Mouse (Mus musculus) A20 (cell line): ENCODE data around the gene Gata3.

Source experiments
- DNase-seq: peaks from one replicate; pipeline ENCODE4 v3.0.0-alpha.2; 2011; ENCODE audit warnings: low read depth, low spot score

The Gata3 gene

GRCm38 (mm10) chr2:9889651-9890183 is at the start of gene Gata3:
Gene Gata3 (minus strand): TSS chr2:9890034.
- DNase-seq, result no peak

- no peak for DNase-seq
Measured at GRCm38 (mm10) chr2:9939250-9939649, 49.4 kb upstream of the Gata3 start.

- no peak for DNase-seq
Measured at GRCm38 (mm10) chr2:9935965-9936364, 46.1 kb upstream of the Gata3 start.

- no peak for DNase-seq
Measured at GRCm38 (mm10) chr2:9926905-9927283, 37.1 kb upstream of the Gata3 start.

GRCm38 (mm10) chr2:9926194-9926904 is 36.5 kb upstream of the Gata3 start:
- DNase-seq, result no peak

GRCm38 (mm10) chr2:9918691-9919471 is 29.0 kb upstream of the Gata3 start:
- DNase-seq, result no peak

- no peak for DNase-seq
Measured at GRCm38 (mm10) chr2:9917602-9918001, 27.8 kb upstream of the Gata3 start.

GRCm38 (mm10) chr2:9905995-9906394 is 16.2 kb upstream of the Gata3 start:
- DNase-seq, result no peak

- DNase-seq, result no peak
Measured at GRCm38 (mm10) chr2:9903854-9904560, 14.2 kb upstream of the Gata3 start.

- no peak for DNase-seq
Measured at GRCm38 (mm10) chr2:9897846-9898245, 8.0 kb upstream of the Gata3 start.

- no peak for DNase-seq
Measured at GRCm38 (mm10) chr2:9896097-9896770, 6.4 kb upstream of the Gata3 start.

GRCm38 (mm10) chr2:9894836-9895593 is 5.2 kb upstream of the Gata3 start:
- no peak for DNase-seq

- no peak for DNase-seq
Measured at GRCm38 (mm10) chr2:9893272-9893953, 3.6 kb upstream of the Gata3 start.

- DNase-seq, result no peak
Measured at GRCm38 (mm10) chr2:9892541-9892940, 2.7 kb upstream of the Gata3 start.

GRCm38 (mm10) chr2:9890906-9891305 is 1.1 kb upstream of the Gata3 start:
- DNase-seq, result no peak

GRCm38 (mm10) chr2:9890251-9890650 is 417 bp upstream of the Gata3 start:
- no peak for DNase-seq

GRCm38 (mm10) chr2:9888913-9889650 is 752 bp downstream of the Gata3 start, which contains the start of gene 9230102O04Rik:
Gene 9230102O04Rik (minus strand): TSS chr2:9889540.
- no peak for DNase-seq

- no peak for DNase-seq
Measured at GRCm38 (mm10) chr2:9887636-9888035, 2.2 kb downstream of the Gata3 start.

GRCm38 (mm10) chr2:9886921-9887610 is 2.8 kb downstream of the Gata3 start:
- DNase-seq, result no peak
